Mouse (Mus musculus) cerebellum, adult 2 months (tissue): ENCODE measurements around the gene Zfp597.

Experiments used
- CTCF ChIP-seq: fragments of 200-500 bp; IDR thresholded peaks from 2 replicates; pipeline ENCODE4 v1.5.1; 2011; ENCODE audit warnings: low read depth, mild to moderate bottlenecking, control low read depth, low read length, moderate library complexity, borderline replicate concordance; ENCODE audit not compliant: insufficient read depth
- POLR2A ChIP-seq: fragments of 200-500 bp; IDR thresholded peaks from 2 replicates; pipeline ENCODE4 v1.6.1; 2011; ENCODE audit warnings: low read length, control low read depth, borderline replicate concordance; ENCODE audit not compliant: insufficient read depth

- TF ChIP-seq CTCF, result no peak
- no peak; the same call in 1 of the 2 replicates for TF ChIP-seq POLR2A
Observed at GRCm38 (mm10) chr16:3872216-3873047, 11.9 kb downstream of the Zfp597 start, which contains the start of gene Naa60.
